Mouse (Mus musculus): Measurements from ENCODE around the gene Mfng.

DNA sequence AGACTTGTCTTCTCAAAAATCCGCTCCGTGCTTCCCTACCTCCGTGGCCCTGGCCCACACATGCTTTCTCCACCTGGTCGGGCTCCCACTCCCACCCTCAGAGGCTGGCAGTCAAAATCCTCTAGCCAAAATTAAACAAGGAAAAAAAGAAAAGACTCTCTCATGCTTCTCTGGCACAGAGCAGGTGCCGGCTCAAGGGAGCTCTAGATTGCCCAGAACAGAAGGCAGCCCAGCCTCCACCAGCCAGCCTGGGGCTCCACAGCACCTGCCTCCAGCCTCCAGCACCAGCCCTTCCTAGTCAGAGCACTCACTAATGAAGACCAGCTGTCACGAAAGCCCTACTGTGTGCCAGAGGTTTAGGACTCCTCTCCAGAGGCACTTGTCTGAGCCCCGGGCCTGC, 59.5 kb downstream of the Mfng start:
- TF ChIP-seq CTCF (IDR thresholded peaks at IDR 0.05; ENCODE audit: extremely low read depth, insufficient read depth, low read length) (no peak), POLR2A (IDR thresholded peaks at IDR 0.05; ENCODE audit: extremely low read depth, insufficient read depth, low read length) (no peak)

All from cortical plate, adult 2 months (tissue).